Mouse (Mus musculus) cerebellum, adult 2 months (tissue): ENCODE results near the gene Thoc3.

Source experiments
- CTCF ChIP-seq: fragments of 200-500 bp; IDR thresholded peaks from 2 replicates; pipeline ENCODE4 v1.5.1; 2011; ENCODE audit warnings: low read depth, mild to moderate bottlenecking, control low read depth, low read length, moderate library complexity, borderline replicate concordance; ENCODE audit not compliant: insufficient read depth
- POLR2A ChIP-seq: fragments of 200-500 bp; IDR thresholded peaks from 2 replicates; pipeline ENCODE4 v1.6.1; 2011; ENCODE audit warnings: low read length, control low read depth, borderline replicate concordance; ENCODE audit not compliant: insufficient read depth

DNA sequence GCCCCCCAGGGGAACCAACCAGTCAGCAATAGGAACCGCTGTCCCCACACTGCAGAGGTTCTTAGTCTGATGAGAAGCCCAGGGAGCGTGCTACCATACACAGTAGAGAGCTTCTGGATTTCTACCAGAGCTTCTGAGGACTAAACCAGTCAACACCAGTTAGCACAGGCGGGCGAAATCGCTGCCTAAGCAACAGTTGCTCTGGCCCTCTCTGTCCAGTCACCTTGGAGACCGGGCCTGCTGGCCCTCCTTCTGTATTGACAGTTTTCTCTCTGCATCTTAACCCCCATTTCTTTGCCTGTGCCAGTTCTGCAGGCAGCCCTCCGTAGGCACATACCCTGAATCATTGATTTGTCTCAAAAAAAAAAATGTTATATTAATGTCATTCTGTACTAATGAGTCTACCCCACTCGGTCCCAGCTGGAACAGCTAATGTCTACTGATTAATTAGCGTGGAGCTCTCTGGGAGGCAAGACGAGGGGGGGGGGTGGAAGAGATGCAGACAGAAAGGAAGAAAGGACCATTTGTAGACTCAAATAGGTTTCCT is 49.8 kb downstream of the Thoc3 start:
- TF ChIP-seq CTCF = no peak
- TF ChIP-seq POLR2A = no peak
